Mouse (Mus musculus) spleen, adult 12 weeks (tissue): Measurements from ENCODE around the gene Usp18.

Source experiments
- DNase-seq: peaks from one replicate; pipeline ENCODE4 v3.0.0; 2022; ENCODE audit warnings: low spot score

The Usp18 gene

GRCm38 (mm10) chr6:121224993-121225392 is 20.7 kb upstream of the Usp18 start:
- no peak for DNase-seq

DNA sequence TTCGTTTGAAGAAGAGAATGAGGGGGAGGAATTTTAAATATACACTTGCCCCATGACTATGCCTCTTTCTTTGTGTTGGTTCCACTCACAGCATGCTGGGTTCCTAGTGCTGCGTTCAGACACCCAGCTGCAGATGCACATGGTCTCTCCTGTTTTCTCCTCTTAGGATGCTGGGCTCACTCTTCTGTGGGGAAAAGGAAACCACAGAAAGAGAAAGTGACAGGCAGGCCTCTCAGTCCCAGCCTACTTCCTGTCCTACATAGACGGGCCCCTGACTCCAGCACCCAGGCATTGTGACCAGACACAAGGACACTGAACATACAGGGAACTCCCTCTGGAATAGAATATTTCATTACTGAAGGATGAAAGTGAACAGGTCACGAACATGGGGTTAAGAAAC is 19.7 kb upstream of the Usp18 start:
- DNase-seq, result no peak

DNA sequence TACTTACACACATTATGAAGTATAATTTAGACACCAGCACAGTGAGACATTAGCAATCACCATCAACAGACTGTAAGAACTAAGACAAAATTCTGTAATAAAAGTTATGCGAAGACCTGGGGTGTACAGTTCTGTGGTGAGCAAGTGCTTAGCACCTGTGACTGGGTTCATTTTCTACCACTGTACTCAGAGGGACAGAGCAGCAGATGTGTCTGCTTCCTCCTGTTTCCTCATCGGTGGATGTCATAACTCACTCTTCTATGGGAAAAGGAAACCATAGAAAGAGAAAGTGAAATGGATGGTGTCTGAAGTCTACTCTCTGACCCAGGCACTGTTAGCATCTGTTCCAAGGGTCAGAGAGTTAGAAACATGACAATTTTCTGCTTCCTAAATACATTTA is 19.0 kb upstream of the Usp18 start:
- DNase-seq, result no peak

- DNase-seq, result no peak
Observed at GRCm38 (mm10) chr6:121228421-121228820, 17.3 kb upstream of the Usp18 start.

GRCm38 (mm10) chr6:121232652-121233051 is 13.1 kb upstream of the Usp18 start:
- no peak for DNase-seq

- no peak for DNase-seq
Observed at GRCm38 (mm10) chr6:121236386-121236785, 9.3 kb upstream of the Usp18 start.

DNA sequence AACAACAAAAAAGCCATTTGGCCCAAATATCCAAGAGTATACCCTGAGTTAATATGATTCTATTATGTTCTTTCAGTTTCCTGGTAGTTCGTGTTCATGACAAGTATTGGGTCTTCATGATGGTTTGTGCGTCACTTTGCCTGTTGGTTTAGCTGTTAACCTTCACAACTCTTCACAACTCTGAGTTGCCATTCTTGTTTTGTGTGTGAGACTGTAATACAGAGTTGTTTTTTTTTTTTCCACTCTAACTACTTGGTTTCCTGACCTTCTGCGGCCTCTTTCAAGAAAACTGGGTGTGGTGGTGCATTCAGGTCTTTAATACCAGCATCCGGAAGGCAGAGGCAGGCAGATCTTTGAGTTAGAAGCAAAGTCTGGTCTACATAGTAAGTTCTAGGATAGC is 7.5 kb upstream of the Usp18 start:
- DNase-seq, result no peak

GRCm38 (mm10) chr6:121241780-121242179 is 3.9 kb upstream of the Usp18 start:
- DNase-seq, result no peak

- no peak for DNase-seq
Observed at GRCm38 (mm10) chr6:121243161-121243560, 2.5 kb upstream of the Usp18 start.

GRCm38 (mm10) chr6:121246037-121246361 is 293 bp downstream of the Usp18 start:
- DNase-seq, result no peak

GRCm38 (mm10) chr6:121250406-121250805 is 4.7 kb downstream of the Usp18 start:
- no peak for DNase-seq

GRCm38 (mm10) chr6:121251256-121251655 is 5.5 kb downstream of the Usp18 start:
- no peak for DNase-seq

GRCm38 (mm10) chr6:121260548-121260947 is 14.8 kb downstream of the Usp18 start:
- peak; percentile 58 for DNase-seq

DNA sequence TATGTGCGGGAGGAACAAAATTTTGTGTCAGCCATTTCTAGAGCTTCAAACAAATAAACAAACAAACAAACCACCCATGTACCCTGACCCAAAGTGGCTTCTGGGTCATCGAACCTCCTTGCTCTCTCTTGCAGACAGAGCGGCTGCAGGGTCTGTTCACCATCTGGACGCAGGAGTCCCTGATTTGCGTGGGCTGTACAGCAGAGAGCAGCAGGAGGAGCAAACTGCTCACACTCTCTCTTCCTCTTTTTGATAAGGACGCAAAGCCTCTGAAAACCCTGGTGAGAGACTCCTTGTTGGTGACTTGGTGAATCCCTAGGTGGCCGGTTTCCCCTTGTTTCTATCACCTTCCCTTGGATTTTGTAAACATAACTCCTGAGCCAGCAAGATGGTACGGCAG is 15.5 kb downstream of the Usp18 start:
- no peak for DNase-seq

DNA sequence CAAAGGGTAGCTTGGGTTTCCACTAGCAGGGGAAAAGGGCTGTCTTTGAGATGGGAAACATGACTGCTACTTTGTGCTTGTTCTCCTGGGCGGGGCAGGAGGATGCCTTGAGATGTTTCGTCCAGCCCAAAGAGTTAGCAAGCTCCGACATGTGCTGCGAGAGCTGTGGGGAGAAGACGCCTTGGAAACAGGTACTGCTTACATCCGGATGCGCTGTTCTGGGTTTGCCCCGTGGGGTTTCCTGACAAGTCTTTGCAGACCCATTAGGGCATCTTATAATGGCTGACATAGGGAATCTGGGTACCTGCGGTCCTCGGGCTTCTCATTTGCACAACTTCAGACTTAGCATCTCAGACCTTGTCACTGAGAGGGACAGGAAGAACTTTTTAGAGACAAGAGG is 16.3 kb downstream of the Usp18 start:
- no peak for DNase-seq

- DNase-seq, result no peak
Observed at GRCm38 (mm10) chr6:121262496-121262895, 16.8 kb downstream of the Usp18 start.

GRCm38 (mm10) chr6:121270156-121270555 is 24.4 kb downstream of the Usp18 start:
- DNase-seq, result no peak

GRCm38 (mm10) chr6:121271707-121272074 is 26.0 kb downstream of the Usp18 start:
- no peak for DNase-seq

GRCm38 (mm10) chr6:121272075-121272800 is 26.5 kb downstream of the Usp18 start:
- DNase-seq, result peak; percentile 70

- DNase-seq, result peak; percentile 23
Observed at GRCm38 (mm10) chr6:121274356-121274755, 28.6 kb downstream of the Usp18 start.

DNA sequence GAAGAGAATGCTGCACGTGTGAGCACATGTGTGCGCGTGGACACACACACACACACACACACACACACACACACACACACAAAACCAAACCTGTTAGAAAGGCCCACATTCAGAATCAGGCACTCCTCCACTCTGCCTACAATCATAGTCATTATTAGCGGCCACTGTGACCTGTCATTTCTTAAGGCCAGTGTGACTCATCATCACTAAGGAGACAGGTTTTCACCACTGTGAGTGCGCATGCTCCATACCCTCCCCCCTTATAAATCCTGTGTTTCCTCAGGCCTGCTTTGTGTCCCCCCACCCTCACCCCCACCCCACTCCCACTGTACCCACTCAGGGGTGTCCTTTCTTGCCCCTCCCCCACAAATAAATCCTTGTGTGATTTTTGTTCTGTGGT is 38.4 kb downstream of the Usp18 start:
- no peak for DNase-seq

DNA sequence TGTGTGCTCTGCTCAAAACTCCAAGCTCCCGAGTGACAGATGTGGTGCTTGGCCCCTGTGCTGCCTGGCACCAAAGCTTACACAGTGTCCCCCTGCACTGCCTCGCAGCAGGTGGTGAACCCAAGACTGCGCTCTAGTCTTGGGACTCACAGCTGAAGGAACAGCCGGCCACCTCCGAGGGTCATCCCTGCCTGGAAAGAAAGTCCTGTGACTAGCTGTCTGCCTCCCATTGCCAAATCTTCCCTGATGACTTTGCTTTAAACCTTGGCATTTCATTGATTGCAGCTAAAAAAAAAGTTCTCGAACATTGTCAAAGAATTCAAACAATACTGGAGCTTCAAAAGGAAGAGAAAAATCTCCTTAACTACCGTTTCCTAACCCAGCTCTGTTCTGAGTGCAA is 53.6 kb downstream of the Usp18 start:
- DNase-seq, result no peak

GRCm38 (mm10) chr6:121299954-121300353 is 54.2 kb downstream of the Usp18 start, which contains the start of gene Slc6a13:
Gene Slc6a13 (plus strand): TSS chr6:121300227.
- no peak for DNase-seq

GRCm38 (mm10) chr6:121300504-121300903 is 54.8 kb downstream of the Usp18 start:
- DNase-seq, result no peak
